18 mouse cellular contexts compared by ENCODE assay signal in genomic region chr5:52939994-52940393, GRCm38 (mm10).
"Had no signal": no experiment of that assay in that cellular context is flagged by ENCODE, and none has a peak within 500 bp of the region (broad histone marks: within the 10 kb centered on the region; RNA-seq: fewer than 3 reads in every experiment).

No protein-coding gene starts in this region.

- H3K4me3 ChIP-seq: layer of hippocampus, adult 2 months; liver, embryonic 13.5 days; megakaryocyte, embryonic 14.5 days; midbrain, embryonic 10.5 days; midbrain, embryonic 13.5 days; neural tube, embryonic 12.5 days; neural tube, embryonic 15.5 days had no signal

- H3K27ac ChIP-seq: layer of hippocampus, adult 2 months; liver, embryonic 13.5 days; midbrain, embryonic 10.5 days; midbrain, embryonic 13.5 days; neural tube, embryonic 12.5 days; neural tube, embryonic 15.5 days; stomach, postnatal 0 days had no signal

- H3K9ac ChIP-seq: liver, embryonic 13.5 days; midbrain, embryonic 13.5 days; neural tube, embryonic 12.5 days; neural tube, embryonic 15.5 days had no signal

- H3K27me3 ChIP-seq: liver, embryonic 13.5 days; megakaryocyte, embryonic 14.5 days; midbrain, embryonic 13.5 days; neural tube, embryonic 12.5 days; neural tube, embryonic 15.5 days had no signal

- H3K9me3 ChIP-seq: liver, embryonic 13.5 days; megakaryocyte, embryonic 14.5 days; midbrain, embryonic 10.5 days; midbrain, embryonic 13.5 days; neural tube, embryonic 12.5 days; neural tube, embryonic 15.5 days had no signal

- DNase-seq: kidney, adult 18-20 months; kidney, adult 9 months; kidney, postnatal 14 days; layer of hippocampus, adult 9-11 months; liver, embryonic 13.5 days; lung, adult 2 months; right cerebral cortex, adult 18-20 months; right cerebral cortex, postnatal 14 days; right cerebral cortex, postnatal 4 days; thymus, adult 2 months; thymus, postnatal 25 days had no signal

- H3K4me1 ChIP-seq: liver, embryonic 13.5 days; megakaryocyte, embryonic 14.5 days; midbrain, embryonic 10.5 days; midbrain, embryonic 13.5 days; neural tube, embryonic 12.5 days; neural tube, embryonic 15.5 days had no signal

- ATAC-seq: midbrain, embryonic 13.5 days had no signal

- H3K4me2 ChIP-seq: liver, embryonic 13.5 days; midbrain, embryonic 13.5 days; neural tube, embryonic 12.5 days; neural tube, embryonic 15.5 days had no signal

- H3K36me3 ChIP-seq: liver, embryonic 13.5 days; midbrain, embryonic 10.5 days; midbrain, embryonic 13.5 days; neural tube, embryonic 12.5 days; neural tube, embryonic 15.5 days had no signal
